Mouse (Mus musculus): ENCODE data around the gene Tbl1xr1.

Tbl1xr1 gene

GRCm38 (mm10) chr3:22076561-22076935 lies at the start of gene Tbl1xr1:
Tbl1xr1 (plus strand) TSS chr3:22076652.
- ChIA-PET CTCF (interaction anchor here in 2 of 4 experiments (0.7 kb wide), 2 partner anchors 11 to 14 kb away, joined by 5 to 6 read pairs; no protein-coding TSS in a partner anchor), POLR2A (interaction anchor here (0.5 to 9.6 kb wide), 91 partner anchors 8 to 840 kb away, joined by 3 to 136 read pairs (median 6); no protein-coding TSS in a partner anchor)

- POLR2A ChIA-PET = interaction anchor here in 3 of 4 experiments (0.6 to 10.2 kb wide), 11 partner anchors 9 to 204 kb away, joined by 3 to 136 read pairs (median 9); partner anchors contain the start of gene Tbl1xr1 (in 2 of the 3)
- CTCF ChIA-PET = no interaction called here
Measured at GRCm38 (mm10) chr3:22038004-22038403, 38.4 kb upstream of the Tbl1xr1 start.

- CTCF ChIA-PET = interaction anchor here in 1 of 4 experiments (0.7 kb wide), 1 partner anchor 104 kb away, joined by 4 read pairs; no protein-coding TSS in a partner anchor
Measured at GRCm38 (mm10) chr3:22039036-22039795, 37.2 kb upstream of the Tbl1xr1 start.

GRCm38 (mm10) chr3:22040627-22041026 lies 35.8 kb upstream of the Tbl1xr1 start:
- CTCF ChIA-PET = no interaction called here
- POLR2A ChIA-PET = interaction anchor here (0.7 to 10.2 kb wide), 12 partner anchors 9 to 105 kb away, joined by 3 to 136 read pairs (median 6); partner anchors contain the start of gene Tbl1xr1 (in 3 of the 4)

More at GRCm38 (mm10) chr3:22039036-22039795, 37.2 kb upstream of the Tbl1xr1 start:
- POLR2A ChIA-PET = interaction anchor here in 3 of 4 experiments (0.8 to 10.2 kb wide), 19 partner anchors 8 to 205 kb away, joined by 3 to 136 read pairs (median 4); partner anchors contain the start of gene Tbl1xr1 (in 3 of the 3)

GRCm38 (mm10) chr3:22047203-22047602 lies 29.2 kb upstream of the Tbl1xr1 start:
- CTCF ChIA-PET = no interaction called here
- POLR2A ChIA-PET = interaction anchor here (0.5 to 3.6 kb wide), 28 partner anchors 8 to 111 kb away, joined by 3 to 37 read pairs (median 5); partner anchors contain the start of gene Tbl1xr1 (in 4 of the 4)

GRCm38 (mm10) chr3:22056664-22057328 lies 19.7 kb upstream of the Tbl1xr1 start:
- ChIA-PET POLR2A (interaction anchor here in 2 of 4 experiments (1.0 to 3.9 kb wide), 4 partner anchors 17 to 19 kb away, joined by 3 to 16 read pairs (median 5); partner anchors contain the start of gene Tbl1xr1 (in 1 of the 2)), CTCF (no interaction called here)

- ChIA-PET CTCF (no interaction called here), POLR2A (interaction anchor here in 2 of 4 experiments (0.9 to 3.9 kb wide), 6 partner anchors 11 to 18 kb away, joined by 3 to 16 read pairs (median 4); partner anchors contain the start of gene Tbl1xr1 (in 2 of the 2))
Measured at GRCm38 (mm10) chr3:22058206-22058804, 18.1 kb upstream of the Tbl1xr1 start.

- ChIA-PET POLR2A (interaction anchor here in 3 of 4 experiments (0.9 to 4.2 kb wide), 8 partner anchors 13 to 123 kb away, joined by 3 to 28 read pairs (median 3); partner anchors contain the start of gene Tbl1xr1 (in 2 of the 3)), CTCF (no interaction called here)
Measured at GRCm38 (mm10) chr3:22061163-22061562, 15.3 kb upstream of the Tbl1xr1 start.

GRCm38 (mm10) chr3:22068621-22069020 lies 7.8 kb upstream of the Tbl1xr1 start:
- POLR2A ChIA-PET = interaction anchor here in 3 of 4 experiments (0.5 to 5.3 kb wide), 3 partner anchors 6 to 21 kb away, joined by 5 to 35 read pairs (median 20); partner anchors contain the start of gene Tbl1xr1 (in 1 of the 3)
- CTCF ChIA-PET = no interaction called here

GRCm38 (mm10) chr3:22073916-22074315 lies 2.5 kb upstream of the Tbl1xr1 start:
- CTCF ChIA-PET = interaction anchor here (0.5 to 1.8 kb wide), 4 partner anchors 15 to 125 kb away, joined by 4 to 6 read pairs (median 4); no protein-coding TSS in a partner anchor

GRCm38 (mm10) chr3:22074591-22075294 lies 1.7 kb upstream of the Tbl1xr1 start:
- CTCF ChIA-PET = interaction anchor here in 1 of 4 experiments (1.8 kb wide), 1 partner anchor 46 kb away, joined by 5 read pairs; no protein-coding TSS in a partner anchor
- POLR2A ChIA-PET = interaction anchor here (0.5 to 9.6 kb wide), 118 partner anchors 9 to 342 kb away, joined by 3 to 136 read pairs (median 5); no protein-coding TSS in a partner anchor

More at GRCm38 (mm10) chr3:22073916-22074315, 2.5 kb upstream of the Tbl1xr1 start:
- POLR2A ChIA-PET = interaction anchor here in 3 of 4 experiments (0.6 to 9.6 kb wide), 82 partner anchors 8 to 390 kb away, joined by 3 to 136 read pairs (median 5); no protein-coding TSS in a partner anchor

- ChIA-PET POLR2A (interaction anchor here (0.5 to 9.6 kb wide), 94 partner anchors 8 to 225 kb away, joined by 3 to 136 read pairs (median 6); no protein-coding TSS in a partner anchor), CTCF (no interaction called here)
Measured at GRCm38 (mm10) chr3:22075517-22075886, 950 bp upstream of the Tbl1xr1 start.

GRCm38 (mm10) chr3:22075887-22076560 lies 428 bp upstream of the Tbl1xr1 start:
- POLR2A ChIA-PET = interaction anchor here (0.5 to 9.6 kb wide), 106 partner anchors 9 to 915 kb away, joined by 3 to 136 read pairs (median 5); no protein-coding TSS in a partner anchor

GRCm38 (mm10) chr3:22076936-22077656 lies 644 bp downstream of the Tbl1xr1 start:
- POLR2A ChIA-PET = interaction anchor here (0.6 to 9.6 kb wide), 82 partner anchors 7 to 1889 kb away, joined by 3 to 136 read pairs (median 5); no protein-coding TSS in a partner anchor
- CTCF ChIA-PET = interaction anchor here in 1 of 4 experiments (0.7 kb wide), 1 partner anchor 14 kb away, joined by 6 read pairs; no protein-coding TSS in a partner anchor

More at GRCm38 (mm10) chr3:22075887-22076560, 428 bp upstream of the Tbl1xr1 start:
- CTCF ChIA-PET = interaction anchor here in 1 of 4 experiments (0.6 to 0.7 kb wide), 2 partner anchors 12 to 633 kb away, joined by 3 to 5 read pairs; no protein-coding TSS in a partner anchor

- ChIA-PET CTCF (no interaction called here), POLR2A (interaction anchor here (0.6 to 9.6 kb wide), 46 partner anchors 9 to 1890 kb away, joined by 3 to 136 read pairs (median 4); no protein-coding TSS in a partner anchor)
Measured at GRCm38 (mm10) chr3:22077657-22078475, 1.4 kb downstream of the Tbl1xr1 start.

All from embryonic stem cell, embryonic (primary cell).